Mouse (Mus musculus): ENCODE data around the gene Dtx2. TPM values are rescaled to one million over a fixed set of nuclear protein-coding genes. Genes with fewer than 3 reads are reported as not detected.

Dtx2 gene
- total and polyA plus RNA-seq, 3 experiments: 11.9 to 17.2 TPM; not detected in 1

DNA sequence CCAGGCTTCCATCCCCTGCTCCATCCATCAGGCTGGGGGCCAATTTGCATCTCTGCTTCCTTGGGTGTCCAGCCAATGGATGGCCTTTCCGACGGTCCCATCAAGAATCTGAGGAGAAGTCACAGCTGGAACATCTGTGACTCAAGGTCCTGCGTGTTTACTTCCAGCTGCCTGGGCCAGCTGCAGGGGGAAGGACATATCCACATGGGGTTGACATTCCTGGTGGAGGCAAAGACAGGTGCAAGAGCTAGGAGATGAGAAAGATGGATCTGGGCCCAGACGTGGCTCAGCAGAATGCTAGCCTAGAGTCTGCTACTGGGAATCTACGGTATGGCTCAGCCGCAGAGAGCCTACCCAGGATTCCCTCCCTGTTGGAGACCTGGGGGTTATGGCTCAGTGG, 24.4 kb upstream of the Dtx2 start (continued):
- TF ChIP-seq POLR2AphosphoS2 (IDR thresholded peaks at IDR 0.05; ENCODE audit: low read length) (no peak), MAZ (IDR thresholded peaks at IDR 0.05; ENCODE audit: low read depth, low read length) (no peak), ZKSCAN1 (IDR thresholded peaks at IDR 0.05; ENCODE audit: low read depth, low read length) (no peak), USF2 (IDR thresholded peaks at IDR 0.05; ENCODE audit: borderline replicate concordance in 1 of 2, insufficient read depth in 1 of 2, low read depth in 1 of 2, low read length in 2 of 2) (no peak)

DNA sequence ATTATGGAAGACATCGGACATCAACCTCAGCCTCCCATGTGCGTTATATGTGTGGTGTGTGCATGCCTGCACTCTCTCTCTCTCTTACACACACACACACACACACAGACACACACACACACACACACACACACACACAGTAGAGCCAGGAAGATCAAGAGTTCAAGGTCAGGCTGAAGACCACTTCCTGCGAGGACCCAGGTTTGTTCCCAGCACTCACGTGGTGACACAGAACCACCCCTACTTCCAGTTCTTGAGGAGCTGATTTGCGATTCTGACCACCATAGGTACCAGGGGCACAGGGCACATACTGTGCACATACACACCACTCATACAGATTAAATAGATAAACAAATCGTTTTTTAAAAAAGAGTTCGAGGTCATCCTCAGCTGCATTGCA, 22.7 kb upstream of the Dtx2 start:
- no peak overlapping the region for H3K4me3 ChIP-seq (ENCODE audit: control insufficient read depth in 1 of 2, insufficient read depth in 1 of 2, low read depth in 2 of 2, low read length in 2 of 2)
- H3K27ac ChIP-seq (ENCODE audit: control insufficient read depth, low read depth, low read length): no peak overlapping the region
- DNase-seq (ENCODE audit: low read depth, low spot score): no peak
- H3K79me2 ChIP-seq (ENCODE audit: control insufficient read depth, insufficient read depth, low read length, poor library complexity): no peaks in the 10 kb centered on the region
- no peaks in the 10 kb centered on the region for H3K9me3 ChIP-seq (replicated peaks; ENCODE audit: insufficient read depth, low read length)
- H3K9ac ChIP-seq (ENCODE audit: control insufficient read depth, low read depth, low read length, poor library complexity, severe bottlenecking): no peak overlapping the region
- H3K4me1 ChIP-seq (ENCODE audit: control insufficient read depth in 1 of 2, insufficient read depth in 2 of 2, low read length in 2 of 2): peaks cover 0 to 2% of the 10 kb centered on the region in 2 experiments; a peak in 1 of 4 replicates
- peaks cover 0 to 2% of the 10 kb centered on the region in 2 experiments; a peak in 1 of 4 replicates for H3K27me3 ChIP-seq (ENCODE audit: control insufficient read depth in 1 of 2, insufficient read depth in 2 of 2, low read length in 2 of 2)
- TF ChIP-seq HCFC1 (IDR thresholded peaks at IDR 0.05; ENCODE audit: low read depth, low read length) (no peak), ETS1 (IDR thresholded peaks at IDR 0.05; ENCODE audit: low read depth, low read length) (no peak), SIN3A (IDR thresholded peaks at IDR 0.05; ENCODE audit: low read length) (no peak), USF1 (IDR thresholded peaks at IDR 0.05; ENCODE audit: low read depth, low read length) (no peak), KAT2A (conservative IDR thresholded peaks at IDR 0.05; ENCODE audit: low read depth, low read length) (no peak), ELF1 (IDR thresholded peaks at IDR 0.05; ENCODE audit: low read depth, low read length) (no peak), USF2 (IDR thresholded peaks at IDR 0.05; ENCODE audit: borderline replicate concordance in 1 of 2, insufficient read depth in 1 of 2, low read depth in 1 of 2, low read length in 2 of 2) (no peak), ZMIZ1 (IDR thresholded peaks at IDR 0.05; ENCODE audit: low read depth, low read length) (no peak), ZC3H11A (IDR thresholded peaks at IDR 0.05; ENCODE audit: low read depth, low read length) (no peak), CHD2 (IDR thresholded peaks at IDR 0.05; ENCODE audit: low read length) (no peak), E2F4 (IDR thresholded peaks at IDR 0.05; ENCODE audit: borderline replicate concordance, low read depth, low read length) (no peak), BHLHE40 (IDR thresholded peaks at IDR 0.05; ENCODE audit: borderline replicate concordance, low read depth, low read length) (no peak)
- H3K36me3 ChIP-seq (ENCODE audit: control insufficient read depth in 1 of 2, insufficient read depth in 2 of 2, low read length in 2 of 2): no peaks in the 10 kb centered on the region

DNA sequence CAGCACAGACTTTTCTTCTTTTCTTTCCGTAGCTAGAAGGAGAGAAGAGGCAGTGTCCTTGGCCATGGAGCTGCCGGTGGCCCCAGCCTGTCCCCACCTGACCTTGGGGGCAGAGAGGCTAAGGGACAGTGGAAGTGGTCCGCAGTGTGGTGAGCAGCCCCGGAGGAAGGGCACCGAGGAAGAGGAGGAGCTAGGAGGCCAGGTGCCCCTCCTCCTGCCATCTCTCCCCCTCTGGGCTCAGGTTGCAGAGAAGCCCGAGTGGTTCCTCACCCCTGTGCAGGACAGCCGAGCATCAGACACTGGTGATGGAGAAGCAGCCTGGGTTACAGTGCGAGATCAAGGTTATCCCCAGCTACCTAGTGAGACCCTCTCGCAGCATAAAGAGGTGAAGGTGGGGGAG, 20.2 kb upstream of the Dtx2 start, which contains the start of gene Ssc4d:
TSS of gene Ssc4d (minus strand) at position 167 of the 400 bp plus-strand sequence.
- peaks cover 0 to 2% of the 10 kb centered on the region in 2 experiments; a peak in 1 of 4 replicates for H3K27me3 ChIP-seq (ENCODE audit: control insufficient read depth in 1 of 2, insufficient read depth in 2 of 2, low read length in 2 of 2)
- no peak for DNase-seq (ENCODE audit: low read depth, low spot score)
- TF ChIP-seq KAT2A (conservative IDR thresholded peaks at IDR 0.05; ENCODE audit: low read depth, low read length) (no peak), POLR2AphosphoS5 (IDR thresholded peaks at IDR 0.05; ENCODE audit: borderline replicate concordance, low read depth, low read length) (no peak), MEF2A (IDR thresholded peaks at IDR 0.05; ENCODE audit: extremely low read depth, insufficient replicate concordance, low read depth, low read length, poor library complexity, severe bottlenecking) (no peak), ELF1 (IDR thresholded peaks at IDR 0.05; ENCODE audit: low read depth, low read length) (no peak), E2F4 (IDR thresholded peaks at IDR 0.05; ENCODE audit: borderline replicate concordance, low read depth, low read length) (no peak), ZNF384 (IDR thresholded peaks at IDR 0.05; ENCODE audit: low read depth, low read length) (no peak), RAD21 (IDR thresholded peaks at IDR 0.05; ENCODE audit: low read depth, low read length) (no peak), MYB (IDR thresholded peaks at IDR 0.05; ENCODE audit: low read depth, low read length) (no peak), MAZ (IDR thresholded peaks at IDR 0.05; ENCODE audit: low read depth, low read length) (no peak), ETS1 (IDR thresholded peaks at IDR 0.05; ENCODE audit: low read depth, low read length) (no peak), HCFC1 (IDR thresholded peaks at IDR 0.05; ENCODE audit: low read depth, low read length) (no peak), GABPA (IDR thresholded peaks at IDR 0.05; ENCODE audit: low read depth, low read length) (no peak), BHLHE40 (IDR thresholded peaks at IDR 0.05; ENCODE audit: borderline replicate concordance, low read depth, low read length) (no peak), USF1 (IDR thresholded peaks at IDR 0.05; ENCODE audit: low read depth, low read length) (no peak), UBTF (IDR thresholded peaks at IDR 0.05; ENCODE audit: borderline replicate concordance, insufficient read depth, low read depth, low read length) (no peak), POLR2A (IDR thresholded peaks at IDR 0.05; ENCODE audit: control insufficient read depth in 1 of 2, insufficient read depth in 1 of 2, low read depth in 1 of 2, low read length in 2 of 2, poor library complexity in 1 of 2) (no peak), SIN3A (IDR thresholded peaks at IDR 0.05; ENCODE audit: low read length) (no peak)
- H3K79me2 ChIP-seq (ENCODE audit: control insufficient read depth, insufficient read depth, low read length, poor library complexity): no peaks in the 10 kb centered on the region
- no peaks in the 10 kb centered on the region for H3K36me3 ChIP-seq (ENCODE audit: control insufficient read depth in 1 of 2, insufficient read depth in 2 of 2, low read length in 2 of 2)
- H3K4me3 ChIP-seq (ENCODE audit: control insufficient read depth in 1 of 2, insufficient read depth in 1 of 2, low read depth in 2 of 2, low read length in 2 of 2): no peak within 1 kb of the TSS
- no peaks in the 10 kb centered on the region for H3K9me3 ChIP-seq (replicated peaks; ENCODE audit: insufficient read depth, low read length)
- no peak within 1 kb of the TSS for H3K27ac ChIP-seq (ENCODE audit: control insufficient read depth, low read depth, low read length)
- H3K4me1 ChIP-seq (ENCODE audit: control insufficient read depth in 1 of 2, insufficient read depth in 2 of 2, low read length in 2 of 2): peaks cover 0 to 2% of the 10 kb centered on the region in 2 experiments; a peak in 1 of 4 replicates
- no peak within 1 kb of the TSS for H3K9ac ChIP-seq (ENCODE audit: control insufficient read depth, low read depth, low read length, poor library complexity, severe bottlenecking)

Measured in MEL (cell line).